Mouse (Mus musculus): ENCODE measurements around the gene Msrb1. TPM values are rescaled to one million over a fixed set of nuclear protein-coding genes. Genes with fewer than 3 reads are reported as not detected.

The Msrb1 gene
- polyA plus RNA-seq (2011; ENCODE audit: insufficient read length, low read depth, missing spikeins), result 80.8 and 110 TPM in 2 replicates

- Histone ChIP-seq H3K4me3 (ENCODE audit: insufficient read depth, low read length) (peak within 1 kb of the TSS; percentile 75), H3K4me1 (ENCODE audit: control insufficient read depth, insufficient read depth, low read length) (no peaks in the 10 kb centered on the region), H3K27ac (ENCODE audit: insufficient read depth, low read length) (peak within 1 kb of the TSS; percentile 7; the same call in 1 of the 2 replicates)
- no peak for TF ChIP-seq CTCF (IDR thresholded peaks at IDR 0.05; ENCODE audit: borderline replicate concordance, insufficient read depth, low read length)
- peak; percentile 99 for TF ChIP-seq POLR2A (IDR thresholded peaks at IDR 0.05; ENCODE audit: low read depth, low read length)
Measured at GRCm38 (mm10) chr17:24736330-24737051, at the start of gene Msrb1. Gene Msrb1 (plus strand): TSS chr17:24736642.

DNA sequence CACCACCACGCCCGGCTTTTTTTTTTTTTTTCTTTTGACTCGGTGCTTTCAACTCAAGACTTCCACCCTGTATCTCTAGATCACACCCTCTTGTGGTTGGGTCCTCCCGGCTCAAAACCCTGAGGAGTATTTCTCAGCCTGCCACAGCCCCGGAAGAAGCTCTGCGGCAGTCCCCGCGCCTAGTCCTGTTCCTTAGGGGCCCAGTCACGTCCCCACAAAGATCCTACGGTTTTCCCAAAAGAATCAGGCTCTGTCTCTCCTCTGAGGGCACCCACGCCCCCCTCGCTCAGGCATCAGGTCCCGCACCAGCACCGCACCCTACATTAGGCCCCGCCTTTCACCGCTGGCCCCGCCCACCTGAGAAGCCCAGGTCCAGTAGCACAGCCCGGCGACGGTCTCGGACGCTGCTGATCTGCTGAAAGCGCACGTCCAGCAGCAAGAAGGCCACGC lies 49.3 kb upstream of the Msrb1 start:
- no peaks in the 10 kb centered on the region for H3K4me1 ChIP-seq (ENCODE audit: control insufficient read depth, insufficient read depth, low read length)
- H3K27ac ChIP-seq (ENCODE audit: insufficient read depth, low read length), result no peak overlapping the region
- H3K4me3 ChIP-seq (ENCODE audit: insufficient read depth, low read length), result peak overlapping the region; percentile 18
- TF ChIP-seq CTCF (IDR thresholded peaks at IDR 0.05; ENCODE audit: borderline replicate concordance, insufficient read depth, low read length), result no peak
- TF ChIP-seq POLR2A (IDR thresholded peaks at IDR 0.05; ENCODE audit: low read depth, low read length), result no peak

GRCm38 (mm10) chr17:24687599-24687998 lies 48.8 kb upstream of the Msrb1 start:
- TF ChIP-seq POLR2A (IDR thresholded peaks at IDR 0.05; ENCODE audit: low read depth, low read length) (no peak), CTCF (IDR thresholded peaks at IDR 0.05; ENCODE audit: borderline replicate concordance, insufficient read depth, low read length) (no peak)
- H3K27ac ChIP-seq (ENCODE audit: insufficient read depth, low read length), result no peak overlapping the region
- H3K4me1 ChIP-seq (ENCODE audit: control insufficient read depth, insufficient read depth, low read length), result no peaks in the 10 kb centered on the region
- peak overlapping the region; percentile 18; the same call in 1 of the 2 replicates for H3K4me3 ChIP-seq (ENCODE audit: insufficient read depth, low read length)

GRCm38 (mm10) chr17:24689251-24690081 lies 47.0 kb upstream of the Msrb1 start, which contains the start of gene Syngr3:
Gene Syngr3 (minus strand): TSS chr17:24689955.
- TF ChIP-seq POLR2A (IDR thresholded peaks at IDR 0.05; ENCODE audit: low read depth, low read length), result no peak
- no peak for TF ChIP-seq CTCF (IDR thresholded peaks at IDR 0.05; ENCODE audit: borderline replicate concordance, insufficient read depth, low read length)
- Histone ChIP-seq H3K4me3 (ENCODE audit: insufficient read depth, low read length) (peak within 1 kb of the TSS; percentile 46), H3K27ac (ENCODE audit: insufficient read depth, low read length) (no peak within 1 kb of the TSS), H3K4me1 (ENCODE audit: control insufficient read depth, insufficient read depth, low read length) (no peaks in the 10 kb centered on the region)

GRCm38 (mm10) chr17:24692385-24692784 lies 44.1 kb upstream of the Msrb1 start:
- H3K27ac ChIP-seq (ENCODE audit: insufficient read depth, low read length), result no peak overlapping the region
- no peak overlapping the region for H3K4me3 ChIP-seq (ENCODE audit: insufficient read depth, low read length)
- TF ChIP-seq CTCF (IDR thresholded peaks at IDR 0.05; ENCODE audit: borderline replicate concordance, insufficient read depth, low read length), result no peak
- TF ChIP-seq POLR2A (IDR thresholded peaks at IDR 0.05; ENCODE audit: low read depth, low read length), result 0 out of 2 replicates have a peak, but pooled peaks have one; percentile 11
- no peaks in the 10 kb centered on the region for H3K4me1 ChIP-seq (ENCODE audit: control insufficient read depth, insufficient read depth, low read length)

DNA sequence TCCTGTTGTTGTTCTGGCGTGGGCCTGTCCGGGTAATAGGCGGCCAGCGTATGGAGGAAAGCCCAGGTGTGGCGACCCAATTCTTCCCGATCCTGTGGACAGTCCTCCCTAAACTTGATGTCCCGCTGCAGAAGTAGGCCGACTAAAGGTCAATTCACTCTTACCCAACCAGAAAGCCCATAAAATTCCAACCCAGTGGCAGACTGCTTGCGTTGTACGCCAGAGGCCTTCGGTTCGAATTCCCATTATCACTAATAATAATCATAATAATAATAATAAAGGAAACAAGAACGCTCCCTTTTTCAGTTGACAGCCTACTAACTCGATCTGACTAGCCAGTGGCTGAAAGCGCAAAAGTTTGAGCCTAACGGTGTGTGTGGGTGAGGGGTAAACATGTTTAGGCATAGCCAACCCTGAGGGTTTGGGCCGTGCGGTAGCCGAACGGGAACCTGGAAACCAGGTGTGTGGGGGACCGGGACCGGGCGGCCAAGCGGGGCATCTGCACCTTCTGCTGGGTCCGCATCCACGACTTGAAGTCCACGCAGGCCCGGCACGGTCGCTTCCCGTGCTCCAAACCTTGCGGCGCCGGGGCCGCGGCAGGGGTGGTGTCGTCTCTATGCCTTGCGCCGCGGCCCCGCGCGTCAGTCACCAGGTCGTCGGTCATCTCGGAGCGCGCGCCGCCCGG lies 41.0 kb upstream of the Msrb1 start:
- Histone ChIP-seq H3K27ac (ENCODE audit: insufficient read depth, low read length) (peak overlapping the region; percentile 70), H3K4me3 (ENCODE audit: insufficient read depth, low read length) (peak overlapping the region; percentile 87), H3K4me1 (ENCODE audit: control insufficient read depth, insufficient read depth, low read length) (no peaks in the 10 kb centered on the region)
- TF ChIP-seq CTCF (IDR thresholded peaks at IDR 0.05; ENCODE audit: borderline replicate concordance, insufficient read depth, low read length), result no peak
- no peak for TF ChIP-seq POLR2A (IDR thresholded peaks at IDR 0.05; ENCODE audit: low read depth, low read length)

DNA sequence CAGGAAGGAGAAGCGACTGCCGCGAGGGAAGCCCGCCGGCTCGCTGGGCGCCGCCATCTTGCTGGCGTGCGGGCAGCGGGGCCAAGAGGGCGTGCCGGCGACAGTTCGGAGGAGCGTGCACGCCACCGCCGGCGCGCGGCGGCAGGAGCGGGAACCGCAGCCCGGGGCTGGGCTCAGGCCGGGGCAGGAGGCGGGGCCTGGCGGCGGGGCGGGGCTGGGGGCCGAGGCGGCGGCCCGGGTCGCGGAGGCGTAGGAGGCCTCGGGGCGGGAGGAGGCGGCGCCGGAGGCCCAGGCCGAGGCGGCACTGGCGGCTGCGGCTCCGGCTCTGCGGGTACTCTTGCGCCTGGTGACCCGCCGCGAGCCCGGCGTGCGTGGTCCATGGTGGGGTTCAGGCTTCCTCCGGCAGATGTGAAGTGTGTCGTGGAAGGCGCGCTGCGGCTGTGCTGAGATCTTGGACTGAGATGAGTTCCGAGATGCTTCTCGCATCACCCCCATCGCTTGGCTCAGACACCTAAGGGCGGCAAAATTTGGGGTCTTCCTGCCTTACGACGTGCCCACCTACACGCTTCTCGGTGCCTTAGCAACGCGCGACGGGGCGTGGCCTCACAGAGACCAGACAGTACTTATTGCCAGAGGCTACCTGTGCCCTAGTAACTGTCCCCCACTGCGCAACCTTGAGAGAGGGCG lies 40.3 kb upstream of the Msrb1 start, which contains the start of the genes Gfer and Noxo1:
Gene Gfer (minus strand): TSS at position 146 of the 687 bp plus-strand sequence.
Gene Noxo1 (plus strand): TSS at position 224 of the 687 bp plus-strand sequence.
- H3K4me3 ChIP-seq (ENCODE audit: insufficient read depth, low read length), result peak within 1 kb of the TSS; percentile 87
- TF ChIP-seq CTCF (IDR thresholded peaks at IDR 0.05; ENCODE audit: borderline replicate concordance, insufficient read depth, low read length) (no peak), POLR2A (IDR thresholded peaks at IDR 0.05; ENCODE audit: low read depth, low read length) (peak; percentile 61)
- H3K27ac ChIP-seq (ENCODE audit: insufficient read depth, low read length), result peak within 1 kb of the TSS; percentile 70
- no peaks in the 10 kb centered on the region for H3K4me1 ChIP-seq (ENCODE audit: control insufficient read depth, insufficient read depth, low read length)

DNA sequence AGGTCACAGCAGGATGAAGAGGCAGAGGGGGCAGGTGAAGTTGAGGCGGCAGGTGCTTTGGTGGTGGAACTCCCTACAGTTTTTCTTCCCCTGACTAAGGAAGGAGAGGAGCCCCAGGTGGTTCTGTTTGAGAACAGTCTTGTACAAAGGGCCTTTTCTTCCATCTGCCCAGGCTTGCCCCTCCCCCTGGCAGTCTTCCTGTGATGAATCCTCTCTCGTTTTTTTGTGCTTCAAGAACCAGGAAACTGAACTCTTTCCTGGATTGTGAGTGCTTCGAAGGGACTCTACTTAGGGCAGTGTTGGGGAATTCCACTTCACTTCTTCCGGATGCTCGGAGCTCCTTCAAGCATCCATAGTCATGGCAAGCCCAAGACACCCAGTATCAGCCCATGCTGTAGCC lies 38.5 kb upstream of the Msrb1 start:
- H3K4me1 ChIP-seq (ENCODE audit: control insufficient read depth, insufficient read depth, low read length), result no peaks in the 10 kb centered on the region
- H3K4me3 ChIP-seq (ENCODE audit: insufficient read depth, low read length), result no peak overlapping the region
- TF ChIP-seq CTCF (IDR thresholded peaks at IDR 0.05; ENCODE audit: borderline replicate concordance, insufficient read depth, low read length), result no peak
- TF ChIP-seq POLR2A (IDR thresholded peaks at IDR 0.05; ENCODE audit: low read depth, low read length), result no peak
- H3K27ac ChIP-seq (ENCODE audit: insufficient read depth, low read length), result no peak overlapping the region

- TF ChIP-seq POLR2A (IDR thresholded peaks at IDR 0.05; ENCODE audit: low read depth, low read length) (no peak), CTCF (IDR thresholded peaks at IDR 0.05; ENCODE audit: borderline replicate concordance, insufficient read depth, low read length) (no peak)
- H3K4me1 ChIP-seq (ENCODE audit: control insufficient read depth, insufficient read depth, low read length), result no peaks in the 10 kb centered on the region
- no peak overlapping the region for H3K27ac ChIP-seq (ENCODE audit: insufficient read depth, low read length)
- no peak overlapping the region for H3K4me3 ChIP-seq (ENCODE audit: insufficient read depth, low read length)
Measured at GRCm38 (mm10) chr17:24698715-24699114, 37.7 kb upstream of the Msrb1 start.
